Mouse (Mus musculus): ENCODE measurements at regions not wholly inside any gene's neighbourhood (a gene's known extent, or its start where the extent isn't known, plus 50 kb on each side); places are given as distances from the start of the nearest gene placed in this dataset.

DNA sequence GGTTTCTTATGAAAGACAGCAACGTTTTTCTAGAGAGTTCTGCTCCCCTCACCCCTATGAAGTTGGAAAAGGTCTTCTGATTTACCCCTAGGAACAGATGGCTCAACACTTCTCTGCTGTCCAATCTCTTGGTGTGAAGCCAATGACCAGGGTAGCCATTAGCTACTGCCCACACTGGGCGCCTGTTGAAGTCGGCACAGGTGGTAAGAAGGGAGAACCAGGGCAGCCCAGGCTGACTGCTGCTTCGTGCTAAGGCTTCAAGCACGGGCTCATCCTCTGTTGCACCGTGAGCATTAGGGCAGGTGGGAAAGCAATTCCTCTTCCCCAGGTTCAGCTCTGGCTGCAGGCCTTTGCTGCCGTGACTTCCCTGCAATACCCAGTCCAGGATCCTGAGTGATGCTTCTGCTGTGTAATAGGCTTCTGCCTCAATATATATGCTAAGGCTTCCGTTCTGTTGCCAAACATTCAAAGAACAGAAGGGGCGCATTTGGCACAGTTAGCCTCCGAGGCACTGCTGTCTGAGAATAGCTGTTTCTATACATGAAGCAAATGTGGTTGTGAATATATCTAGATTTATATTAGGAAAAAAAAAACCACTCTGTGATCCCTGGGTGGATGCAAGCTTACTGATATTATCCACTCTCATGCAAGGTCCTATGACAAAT is 76.4 kb upstream of the Atp5g3 start:
- Histone ChIP-seq H3K27me3 (ENCODE audit: control insufficient read depth, insufficient read depth, low read length) (no peaks in the 10 kb centered on the region), H3K9me3 (ENCODE audit: control insufficient read depth, low read length) (no peaks in the 10 kb centered on the region), H3K4me1 (replicated peaks; ENCODE audit: control insufficient read depth, insufficient read depth, low read length) (no peaks in the 10 kb centered on the region), H3K4me3 (ENCODE audit: low read depth, low read length) (no peak overlapping the region), H3K36me3 (ENCODE audit: control insufficient read depth, insufficient read depth, low read length) (no peaks in the 10 kb centered on the region), H3K9ac (ENCODE audit: low read depth, low read length) (no peak overlapping the region), H3K27ac (ENCODE audit: low read depth, low read length) (no peak overlapping the region), H3K4me2 (replicated peaks; ENCODE audit: low read depth, low read length) (no peak overlapping the region)
- ATAC-seq (ENCODE audit: low FRiP score) (no peak), DNase-seq (ENCODE audit: low spot score) (no peak)
- WGBS = 91% methylated on average over 10 of the region's 10 CpGs

GRCm38 (mm10) chr2:73985911-73986250 is 74.8 kb upstream of the Atp5g3 start:
- Histone ChIP-seq H3K9me3 (ENCODE audit: control insufficient read depth, low read length) (no peaks in the 10 kb centered on the region), H3K4me3 (ENCODE audit: low read depth, low read length) (no peak overlapping the region), H3K27me3 (ENCODE audit: control insufficient read depth, insufficient read depth, low read length) (no peaks in the 10 kb centered on the region), H3K36me3 (ENCODE audit: control insufficient read depth, insufficient read depth, low read length) (no peaks in the 10 kb centered on the region), H3K4me2 (replicated peaks; ENCODE audit: low read depth, low read length) (no peak overlapping the region), H3K27ac (ENCODE audit: low read depth, low read length) (no peak overlapping the region), H3K4me1 (replicated peaks; ENCODE audit: control insufficient read depth, insufficient read depth, low read length) (no peaks in the 10 kb centered on the region), H3K9ac (ENCODE audit: low read depth, low read length) (no peak overlapping the region)
- ATAC-seq (ENCODE audit: low FRiP score) (no peak), DNase-seq (ENCODE audit: low spot score) (no peak)
- WGBS = 79% methylated on average over 6 of the region's 6 CpGs

DNA sequence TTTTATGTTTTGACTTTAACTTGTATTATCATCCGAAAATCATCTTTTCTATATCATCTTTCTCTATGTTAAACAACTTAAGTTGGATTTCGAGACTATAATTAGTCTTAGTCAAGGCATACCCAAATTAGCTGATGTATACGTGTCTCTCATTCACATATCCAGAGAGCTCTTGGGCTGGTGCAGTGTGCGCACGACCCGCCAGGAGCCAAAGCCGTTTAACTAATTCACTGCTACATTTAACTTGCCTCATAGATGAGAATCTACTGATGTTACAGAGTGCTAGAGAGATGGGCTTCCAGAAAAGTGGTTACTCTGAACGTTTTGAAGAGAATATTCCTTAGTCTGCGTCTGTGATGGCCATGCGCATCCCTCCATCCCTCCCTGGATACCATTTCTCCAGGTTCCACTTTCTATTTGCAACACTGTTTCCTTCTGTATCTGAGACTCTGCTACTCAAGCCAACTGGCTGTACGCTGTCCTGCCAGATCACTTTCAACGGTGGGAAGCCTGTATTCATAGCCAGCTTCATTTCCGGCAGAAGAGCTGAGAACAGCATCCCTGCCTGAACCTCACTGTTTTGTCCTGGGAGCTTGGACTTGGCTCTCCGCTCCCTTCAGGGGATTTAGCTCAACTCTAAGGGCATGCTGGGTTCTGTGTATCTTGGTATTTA is 74.2 kb upstream of the Atp5g3 start:
- 83% methylated on average over 14 of the region's 14 CpGs for WGBS

GRCm38 (mm10) chr2:73983166-73983565 is 72.0 kb upstream of the Atp5g3 start:
- WGBS = 45% methylated on average over 4 of the region's 4 CpGs

More for the DNA sequence above, 74.2 kb upstream of the Atp5g3 start:
- Histone ChIP-seq H3K27ac (ENCODE audit: low read depth, low read length) (no peak overlapping the region), H3K4me1 (replicated peaks; ENCODE audit: control insufficient read depth, insufficient read depth, low read length) (no peaks in the 10 kb centered on the region), H3K27me3 (ENCODE audit: control insufficient read depth, insufficient read depth, low read length) (no peaks in the 10 kb centered on the region), H3K4me2 (replicated peaks; ENCODE audit: low read depth, low read length) (no peak overlapping the region), H3K4me3 (ENCODE audit: low read depth, low read length) (no peak overlapping the region), H3K36me3 (ENCODE audit: control insufficient read depth, insufficient read depth, low read length) (no peaks in the 10 kb centered on the region), H3K9me3 (ENCODE audit: control insufficient read depth, low read length) (no peaks in the 10 kb centered on the region), H3K9ac (ENCODE audit: low read depth, low read length) (no peak overlapping the region)
- ATAC-seq (ENCODE audit: low FRiP score) = no peak
- no peak for DNase-seq (ENCODE audit: low spot score)

DNA sequence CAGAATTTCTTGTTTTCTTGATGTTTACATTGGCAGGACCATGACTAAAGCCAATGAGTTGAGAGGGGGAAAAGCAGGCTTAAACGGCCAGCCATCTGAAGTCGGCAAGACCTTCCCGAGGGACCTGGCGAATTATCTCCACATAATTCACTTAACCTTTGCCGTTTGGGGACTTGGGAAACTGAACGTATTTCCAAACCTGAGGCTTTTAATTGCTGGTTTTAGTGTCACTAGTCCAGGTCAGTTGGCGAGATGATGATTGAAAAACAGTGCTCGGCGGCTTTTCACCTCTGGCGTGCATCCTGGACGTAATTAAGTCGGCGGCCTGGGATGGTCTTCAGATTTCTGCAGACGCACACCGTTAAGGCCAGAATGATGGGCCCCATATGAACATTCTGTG is 66.9 kb upstream of the Atp5g3 start:
- ATAC-seq (ENCODE audit: low FRiP score) (no peak), DNase-seq (ENCODE audit: low spot score) (peak; percentile 40)
- Histone ChIP-seq H3K27ac (ENCODE audit: low read depth, low read length) (no peak overlapping the region), H3K4me3 (ENCODE audit: low read depth, low read length) (no peak overlapping the region), H3K9ac (ENCODE audit: low read depth, low read length) (no peak overlapping the region), H3K27me3 (ENCODE audit: control insufficient read depth, insufficient read depth, low read length) (no peaks in the 10 kb centered on the region), H3K4me1 (replicated peaks; ENCODE audit: control insufficient read depth, insufficient read depth, low read length) (no peaks in the 10 kb centered on the region), H3K36me3 (ENCODE audit: control insufficient read depth, insufficient read depth, low read length) (no peaks in the 10 kb centered on the region), H3K9me3 (ENCODE audit: control insufficient read depth, low read length) (no peaks in the 10 kb centered on the region), H3K4me2 (replicated peaks; ENCODE audit: low read depth, low read length) (no peak overlapping the region)
- WGBS = 61% methylated on average over 15 of the region's 15 CpGs

More at GRCm38 (mm10) chr2:73983166-73983565, 72.0 kb upstream of the Atp5g3 start:
- ATAC-seq (ENCODE audit: low FRiP score) = no peak
- no peaks in the 10 kb centered on the region for H3K27me3 ChIP-seq (ENCODE audit: control insufficient read depth, insufficient read depth, low read length)
- no peak overlapping the region for H3K4me2 ChIP-seq (replicated peaks; ENCODE audit: low read depth, low read length)
- H3K9ac ChIP-seq (ENCODE audit: low read depth, low read length) = no peak overlapping the region
- no peaks in the 10 kb centered on the region for H3K4me1 ChIP-seq (replicated peaks; ENCODE audit: control insufficient read depth, insufficient read depth, low read length)
- DNase-seq (ENCODE audit: low spot score) = no peak
- H3K9me3 ChIP-seq (ENCODE audit: control insufficient read depth, low read length) = no peaks in the 10 kb centered on the region
- no peak overlapping the region for H3K4me3 ChIP-seq (ENCODE audit: low read depth, low read length)
- H3K27ac ChIP-seq (ENCODE audit: low read depth, low read length) = no peak overlapping the region
- no peaks in the 10 kb centered on the region for H3K36me3 ChIP-seq (ENCODE audit: control insufficient read depth, insufficient read depth, low read length)

DNA sequence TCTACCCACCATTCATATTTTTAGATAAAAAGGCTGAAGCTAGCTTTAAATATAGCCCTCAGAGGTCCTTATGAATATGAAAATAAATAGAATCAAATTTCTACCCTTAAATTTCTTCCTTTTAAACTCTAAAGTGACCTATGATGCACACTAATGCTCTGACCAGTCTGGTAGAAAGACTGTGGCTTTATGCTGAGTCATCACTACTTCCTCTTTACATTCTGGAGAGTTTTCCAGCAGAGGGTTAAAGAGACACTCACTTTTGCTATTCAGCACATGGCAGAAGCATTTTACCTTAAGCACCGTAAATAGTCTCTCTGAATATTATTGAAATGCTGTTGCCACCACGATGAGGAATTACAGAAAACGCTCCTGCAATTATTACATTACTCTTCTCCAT is 62.6 kb upstream of the Atp5g3 start:
- Histone ChIP-seq H3K4me3 (ENCODE audit: low read depth, low read length) (no peak overlapping the region), H3K4me1 (replicated peaks; ENCODE audit: control insufficient read depth, insufficient read depth, low read length) (no peaks in the 10 kb centered on the region), H3K4me2 (replicated peaks; ENCODE audit: low read depth, low read length) (no peak overlapping the region), H3K9me3 (ENCODE audit: control insufficient read depth, low read length) (no peaks in the 10 kb centered on the region), H3K27ac (ENCODE audit: low read depth, low read length) (no peak overlapping the region), H3K27me3 (ENCODE audit: control insufficient read depth, insufficient read depth, low read length) (no peaks in the 10 kb centered on the region), H3K9ac (ENCODE audit: low read depth, low read length) (no peak overlapping the region), H3K36me3 (ENCODE audit: control insufficient read depth, insufficient read depth, low read length) (no peaks in the 10 kb centered on the region)
- no peak for DNase-seq (ENCODE audit: low spot score)
- 78% methylated on average over 3 of the region's 3 CpGs for WGBS
- ATAC-seq (ENCODE audit: low FRiP score) = no peak

DNA sequence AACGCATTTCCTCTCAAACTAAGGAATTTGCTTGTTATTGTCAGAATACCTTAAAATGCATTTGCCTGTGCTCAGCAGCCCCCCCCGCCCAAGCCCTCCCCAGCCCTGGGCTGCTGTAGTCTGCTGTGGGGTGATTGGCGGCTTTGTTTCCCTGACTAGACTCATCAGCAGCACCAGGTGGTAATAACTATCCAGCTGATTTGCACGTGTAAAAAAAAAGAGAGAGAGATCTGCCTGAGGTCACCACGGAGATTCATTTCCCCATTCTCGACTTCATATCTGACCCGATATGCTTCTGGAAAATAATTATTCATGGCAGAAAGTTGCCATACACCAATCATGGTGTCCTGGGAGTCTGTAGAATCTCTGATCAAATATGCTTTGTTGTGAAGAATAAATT is 56.5 kb upstream of the Atp5g3 start:
- Histone ChIP-seq H3K4me1 (replicated peaks; ENCODE audit: control insufficient read depth, insufficient read depth, low read length) (no peaks in the 10 kb centered on the region), H3K9ac (ENCODE audit: low read depth, low read length) (no peak overlapping the region), H3K9me3 (ENCODE audit: control insufficient read depth, low read length) (no peaks in the 10 kb centered on the region), H3K27ac (ENCODE audit: low read depth, low read length) (no peak overlapping the region), H3K4me3 (ENCODE audit: low read depth, low read length) (no peak overlapping the region), H3K4me2 (replicated peaks; ENCODE audit: low read depth, low read length) (no peak overlapping the region), H3K27me3 (ENCODE audit: control insufficient read depth, insufficient read depth, low read length) (no peaks in the 10 kb centered on the region), H3K36me3 (ENCODE audit: control insufficient read depth, insufficient read depth, low read length) (no peaks in the 10 kb centered on the region)
- WGBS = 63% methylated on average over 7 of the region's 7 CpGs
- DNase-seq (ENCODE audit: low spot score) (no peak), ATAC-seq (ENCODE audit: low FRiP score) (no peak)

- Histone ChIP-seq H3K4me3 (ENCODE audit: low read depth, low read length) (no peak overlapping the region), H3K9ac (ENCODE audit: low read depth, low read length) (no peak overlapping the region), H3K9me3 (ENCODE audit: control insufficient read depth, low read length) (no peaks in the 10 kb centered on the region), H3K4me1 (replicated peaks; ENCODE audit: control insufficient read depth, insufficient read depth, low read length) (no peaks in the 10 kb centered on the region), H3K27me3 (ENCODE audit: control insufficient read depth, insufficient read depth, low read length) (no peaks in the 10 kb centered on the region), H3K4me2 (replicated peaks; ENCODE audit: low read depth, low read length) (no peak overlapping the region), H3K27ac (ENCODE audit: low read depth, low read length) (no peak overlapping the region), H3K36me3 (ENCODE audit: control insufficient read depth, insufficient read depth, low read length) (no peaks in the 10 kb centered on the region)
- DNase-seq (ENCODE audit: low spot score) = peak; percentile 77
- 23% methylated on average over 4 of the region's 4 CpGs for WGBS
- no peak for ATAC-seq (ENCODE audit: low FRiP score)
These were observed 54.5 kb upstream of the Atp5g3 start for GRCm38 (mm10) chr2:73965595-73965994.
